Mouse (Mus musculus): ENCODE data around the gene Fam124b. TPM values are rescaled to one million over a fixed set of nuclear protein-coding genes. Genes with fewer than 3 reads are reported as not detected.

Gene Fam124b
- under 1 TPM; 0.56 to 0.59 TPM for total RNA-seq (2021)
- long read RNA-seq = 0 reads

DNA sequence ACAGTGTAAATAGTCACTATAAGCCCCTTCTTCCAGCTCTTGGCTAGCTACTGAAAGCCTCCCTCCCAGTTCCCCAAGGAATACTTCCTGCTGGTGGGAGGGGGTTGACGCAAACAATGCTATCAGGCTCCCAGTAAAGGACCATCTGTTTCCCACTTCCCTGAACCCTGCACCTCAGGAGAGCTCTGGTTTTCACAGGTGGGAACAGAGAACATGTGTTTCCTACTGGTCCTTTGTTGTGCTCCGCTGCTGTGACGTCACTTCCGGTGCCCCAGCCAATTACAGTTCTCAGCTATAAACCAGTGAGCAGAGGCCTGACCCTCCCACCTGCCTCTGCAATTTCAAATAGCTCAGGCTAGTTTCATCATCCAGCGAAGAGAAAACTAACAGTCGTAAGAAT lies at the start of gene Fam124b:
TSS of gene Fam124b (minus strand) at position 206 of the 400 bp plus-strand sequence.
- DNase-seq (ENCODE audit: low spot score in 2 of 2) = no peak

DNA sequence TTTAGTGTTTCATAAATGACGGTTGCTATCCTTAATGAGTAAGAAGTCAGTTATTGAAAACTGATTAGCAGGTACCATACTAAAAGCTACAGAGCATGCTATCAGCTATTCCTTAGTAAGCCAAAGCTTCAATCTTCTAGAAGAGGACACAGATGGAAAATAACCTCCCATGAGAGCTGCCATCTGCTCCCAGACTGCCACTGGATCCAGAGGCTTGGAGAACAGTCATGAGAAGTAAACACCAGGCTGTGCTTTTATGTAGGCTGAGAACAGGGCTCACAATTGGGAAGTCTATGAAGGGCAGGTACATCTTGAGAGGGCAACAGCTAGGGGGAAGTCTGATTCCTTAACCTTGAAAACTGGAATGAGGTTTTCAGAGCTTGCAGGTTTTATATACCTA lies 42.2 kb upstream of the Fam124b start:
- DNase-seq (ENCODE audit: low spot score in 2 of 2) = peak; percentile 15 to 39

DNA sequence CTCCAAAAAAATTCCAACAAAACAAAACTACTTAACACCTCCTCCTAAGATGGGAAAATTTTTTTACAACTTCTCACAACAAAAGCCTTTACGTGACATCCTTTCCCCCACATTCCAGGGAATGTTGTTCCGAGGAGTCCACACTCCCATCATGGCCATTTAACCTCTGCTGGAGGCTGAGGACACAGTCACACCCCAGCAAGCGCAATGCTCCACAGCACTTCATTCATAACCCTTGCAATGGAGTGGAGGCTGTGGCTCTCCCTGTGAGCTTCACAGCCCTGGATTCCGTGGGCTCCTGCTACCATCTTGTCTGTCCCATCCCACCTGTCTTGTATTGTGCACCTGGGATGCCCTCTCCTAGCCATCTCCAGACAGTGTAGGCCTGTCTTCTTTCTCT lies 40.4 kb upstream of the Fam124b start:
- DNase-seq (ENCODE audit: low spot score in 2 of 2) = no peak

DNA sequence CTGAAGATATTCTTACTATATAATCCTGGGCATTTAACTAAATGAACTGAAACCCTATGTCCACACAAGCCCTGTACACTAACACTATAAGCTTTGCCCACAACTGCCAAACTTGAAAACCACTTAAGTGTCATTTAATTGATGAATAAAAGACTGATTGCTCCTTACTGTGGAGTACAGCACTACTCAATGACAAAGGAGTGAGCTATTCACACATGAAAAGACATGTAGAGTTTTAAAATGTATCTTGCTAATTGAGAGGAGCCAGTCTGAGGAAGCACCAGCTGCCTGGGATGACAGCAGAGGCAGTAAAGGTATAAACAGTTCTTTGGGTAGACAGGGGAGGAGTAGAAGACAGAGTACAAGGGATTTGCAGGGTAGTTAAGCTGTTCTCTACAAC lies 35.0 kb upstream of the Fam124b start:
- DNase-seq (ENCODE audit: low spot score in 2 of 2) = no peak

DNA sequence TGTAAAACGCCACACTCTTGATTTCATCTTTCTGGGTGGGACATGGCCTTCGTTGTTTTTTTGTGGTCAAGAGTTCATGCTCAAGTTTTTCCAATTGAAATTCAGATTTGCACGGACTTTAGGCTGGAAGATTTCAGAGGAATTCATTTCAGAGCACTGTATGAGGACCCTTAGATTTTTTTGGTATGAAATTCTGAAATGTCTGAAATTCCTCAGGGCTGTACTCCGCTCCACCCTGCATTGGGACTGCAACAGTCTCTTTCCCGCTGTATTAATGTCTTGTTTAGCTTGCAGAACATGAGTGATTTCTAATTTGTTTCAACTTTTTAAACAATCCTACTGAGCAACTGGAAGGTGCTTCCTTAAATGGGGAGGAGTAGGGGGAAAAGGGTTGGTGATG lies 32.0 kb upstream of the Fam124b start:
- no peak for DNase-seq (ENCODE audit: low spot score in 2 of 2)

DNA sequence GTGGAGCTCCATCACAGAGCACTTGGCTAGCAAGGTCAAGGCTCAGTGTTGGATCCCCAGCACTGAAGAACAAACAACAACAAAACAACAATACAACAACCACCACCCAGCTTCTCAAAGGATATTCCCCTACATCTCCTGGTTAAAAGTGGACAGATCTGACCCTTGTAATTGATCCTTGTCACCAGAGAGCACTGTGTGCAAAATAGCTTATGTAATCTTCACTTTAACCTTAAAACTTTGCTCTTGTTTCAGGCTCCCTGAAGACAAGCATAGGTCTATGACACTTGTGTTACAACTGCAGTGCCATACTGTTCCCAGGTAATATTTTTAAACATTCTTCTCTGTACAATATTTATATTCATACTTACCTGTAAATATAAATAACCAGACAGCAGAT lies 28.9 kb upstream of the Fam124b start:
- no peak for DNase-seq (ENCODE audit: low spot score in 2 of 2)

DNA sequence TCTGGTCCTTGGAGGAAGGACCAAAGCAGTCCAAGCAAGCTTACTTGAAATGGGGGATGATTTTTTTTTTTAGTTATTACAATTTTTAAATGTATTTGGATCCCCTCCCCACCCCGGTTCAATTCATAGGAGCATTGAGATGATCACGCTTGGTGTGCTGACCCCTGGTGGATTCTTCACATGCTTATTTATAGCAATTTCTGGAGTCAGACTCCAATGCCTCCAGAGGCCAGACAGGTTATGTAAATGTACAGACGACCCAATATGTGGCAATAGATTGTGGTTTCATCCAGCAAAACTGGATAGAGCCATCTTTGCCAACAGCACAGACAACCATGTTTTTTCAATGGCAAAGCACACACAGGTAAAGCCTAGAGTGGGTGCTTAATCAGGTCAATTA lies 25.9 kb upstream of the Fam124b start:
- no peak for DNase-seq (ENCODE audit: low spot score in 2 of 2)

DNA sequence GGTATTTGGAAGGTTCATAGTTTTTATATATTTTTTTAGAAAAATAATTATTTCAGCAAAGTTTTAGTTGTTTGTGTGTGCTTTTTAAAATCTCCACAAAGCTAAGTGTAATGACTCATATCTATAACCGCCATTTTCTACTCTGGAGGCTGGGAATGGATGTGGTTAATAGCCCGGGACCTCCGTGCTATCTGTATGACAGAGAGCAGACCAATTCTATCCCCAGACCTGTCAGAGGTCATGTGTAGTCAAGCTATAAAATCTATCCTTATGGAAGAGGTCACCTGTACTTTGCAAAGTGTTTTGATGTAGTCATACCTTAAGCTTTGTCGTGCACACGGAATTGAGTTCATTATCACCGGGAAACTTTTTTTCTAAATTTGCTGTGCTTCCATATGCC lies 23.3 kb upstream of the Fam124b start:
- no peak for DNase-seq (ENCODE audit: low spot score in 2 of 2)

DNA sequence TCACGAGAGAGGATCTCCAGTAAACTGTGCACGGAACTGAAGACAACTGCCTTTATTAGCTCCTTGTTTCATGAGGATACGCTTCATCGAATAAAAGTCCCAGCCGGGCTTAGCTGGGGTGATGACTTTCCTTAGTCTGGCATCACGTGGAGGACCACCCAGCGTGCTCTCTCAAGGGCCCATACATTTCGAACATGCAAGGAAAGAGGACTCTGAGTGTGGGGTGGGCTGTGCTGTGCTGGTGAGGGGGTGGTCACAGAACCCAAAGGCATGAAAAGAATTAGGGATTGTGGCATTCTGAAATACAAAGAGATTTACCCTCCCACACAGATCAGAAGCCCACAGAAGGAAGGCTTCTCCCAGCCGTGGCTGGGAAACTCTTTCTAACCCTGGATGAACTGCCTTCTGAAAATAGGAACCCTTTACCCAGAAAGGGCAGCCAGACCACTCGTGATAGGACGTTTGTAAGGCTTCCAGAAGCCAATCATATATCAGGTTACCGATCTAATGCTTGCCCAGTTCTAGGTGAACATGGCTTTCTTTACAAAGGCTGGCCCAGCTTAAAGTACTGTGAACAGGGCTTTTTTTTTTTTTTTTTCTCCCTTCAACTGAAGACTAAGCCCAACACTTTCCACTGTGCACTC lies 21.9 kb upstream of the Fam124b start:
- DNase-seq (ENCODE audit: low spot score in 2 of 2) = no peak

DNA sequence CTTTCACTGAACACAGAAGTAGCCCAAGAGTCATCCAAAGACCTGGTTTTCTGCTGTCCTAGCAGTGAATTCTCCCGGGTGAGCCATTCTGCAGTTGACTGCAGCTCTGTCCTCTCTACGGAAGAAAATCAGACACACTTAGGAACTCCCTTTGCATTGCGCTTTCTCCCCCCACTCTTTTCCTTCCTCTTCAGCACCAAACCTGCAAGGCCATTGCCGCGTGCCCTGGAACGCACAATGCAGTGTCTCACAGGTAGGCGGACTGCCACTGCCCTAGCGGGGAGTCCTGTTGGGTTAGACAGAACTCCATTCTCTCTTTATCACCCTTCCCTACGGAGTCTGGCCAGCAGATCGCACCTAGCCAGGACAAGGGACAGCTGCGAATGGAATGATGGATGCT lies 21.2 kb upstream of the Fam124b start:
- no peak for DNase-seq (ENCODE audit: low spot score in 2 of 2)

DNA sequence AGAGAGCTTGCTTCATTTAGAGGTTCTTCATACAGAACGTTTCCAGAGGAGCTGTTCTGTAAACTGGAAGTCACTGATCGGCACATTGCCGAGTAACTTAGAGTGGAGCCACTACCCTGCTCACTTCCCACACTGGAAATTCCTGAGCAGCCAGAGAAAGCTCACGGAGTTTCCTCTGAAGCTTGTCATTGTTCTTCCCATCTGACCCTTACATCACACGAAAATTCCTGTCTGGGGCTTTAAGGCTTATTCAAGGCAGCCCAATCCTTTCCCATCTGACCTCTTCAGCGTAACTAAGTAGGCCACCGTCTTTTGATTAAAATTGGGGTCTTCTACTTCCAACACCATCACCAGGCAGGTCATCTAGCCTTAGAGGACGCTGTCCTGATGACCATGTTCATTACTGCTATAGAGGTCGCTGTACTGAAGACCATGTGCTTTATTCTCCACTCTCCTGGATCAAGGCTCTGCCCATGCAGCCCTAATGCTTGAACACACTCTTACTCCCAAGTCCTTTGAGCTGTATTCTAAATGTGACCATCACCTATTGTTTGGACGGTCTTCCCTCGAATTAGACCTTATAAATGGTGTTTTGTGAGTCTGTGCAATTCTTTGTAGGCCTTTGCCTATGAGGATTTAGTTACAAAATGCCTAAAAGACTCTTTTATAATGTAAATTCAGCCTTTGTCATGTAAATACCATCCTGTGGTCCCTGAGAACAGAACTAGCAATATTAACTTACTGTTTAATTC lies 18.9 kb upstream of the Fam124b start:
- DNase-seq (ENCODE audit: low spot score in 2 of 2) = no peak

DNA sequence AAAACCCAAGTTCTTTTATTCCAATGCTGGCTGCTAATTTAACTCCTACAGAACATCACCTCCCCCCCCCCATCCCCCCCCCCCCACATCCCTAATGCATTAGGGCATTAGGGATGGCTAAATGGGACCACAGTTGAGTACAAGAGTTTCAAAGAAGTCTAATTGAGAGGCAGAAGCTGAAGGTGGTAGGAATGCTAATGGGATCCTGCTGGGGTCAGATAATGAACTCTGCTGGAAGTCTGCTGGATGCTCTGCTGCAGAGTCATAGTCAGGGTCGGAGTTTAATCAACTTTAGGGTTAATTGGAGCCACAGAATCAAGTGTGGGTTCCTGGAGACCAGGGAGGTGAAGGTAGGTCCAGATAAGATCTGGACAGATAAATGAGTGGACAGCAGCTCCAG lies 17.9 kb upstream of the Fam124b start:
- no peak for DNase-seq (ENCODE audit: low spot score in 2 of 2)

DNA sequence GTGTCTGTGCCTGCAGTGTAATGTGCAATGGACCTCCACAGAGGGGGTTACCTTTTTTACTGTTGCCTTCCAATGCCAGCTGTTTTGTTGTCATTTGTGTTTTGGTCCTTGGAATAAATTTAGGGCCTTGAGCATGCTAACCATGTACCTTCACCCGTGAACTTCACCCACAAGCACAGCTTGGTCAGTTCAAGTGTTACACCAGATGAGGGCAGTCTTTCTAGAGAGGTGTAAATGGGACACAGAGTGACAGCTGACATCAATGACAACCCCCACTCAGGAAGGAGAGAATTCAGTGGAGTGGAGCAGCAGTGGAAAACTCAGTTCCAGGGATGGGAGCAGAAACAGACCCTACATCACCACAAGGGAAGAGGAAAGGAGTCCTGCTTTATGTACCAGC lies 12.3 kb upstream of the Fam124b start:
- DNase-seq (ENCODE audit: low spot score in 2 of 2) = no peak

DNA sequence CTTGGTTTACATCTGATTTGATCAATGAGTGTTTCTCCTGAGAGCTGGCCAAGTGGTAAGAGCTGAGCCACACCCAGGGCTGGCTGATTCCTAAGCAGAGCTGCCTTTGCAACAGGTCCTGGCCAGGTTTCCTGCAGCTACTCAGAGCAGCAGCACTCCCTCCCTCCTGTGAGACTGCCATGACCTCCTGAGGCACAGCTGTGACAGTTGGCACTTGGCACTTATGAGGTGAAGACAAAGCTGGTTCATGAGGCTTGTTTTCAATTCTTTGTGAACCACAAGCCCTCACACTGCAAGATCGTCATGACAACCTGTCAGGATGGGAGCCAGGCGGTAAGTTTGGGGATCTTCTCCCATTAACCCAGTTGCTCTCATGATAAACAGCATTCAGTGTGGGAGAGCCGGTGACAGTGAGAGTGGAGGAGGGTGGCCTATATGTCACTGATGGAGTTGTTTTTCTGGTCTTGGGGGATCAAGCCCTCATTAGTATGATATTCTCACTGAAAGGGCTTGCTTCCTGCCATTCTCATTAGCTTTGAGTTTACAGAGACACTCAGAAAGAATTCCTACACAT lies 6.7 kb upstream of the Fam124b start:
- peak in 1 of 2 experiments; percentile 23 for DNase-seq (ENCODE audit: low spot score in 2 of 2)

DNA sequence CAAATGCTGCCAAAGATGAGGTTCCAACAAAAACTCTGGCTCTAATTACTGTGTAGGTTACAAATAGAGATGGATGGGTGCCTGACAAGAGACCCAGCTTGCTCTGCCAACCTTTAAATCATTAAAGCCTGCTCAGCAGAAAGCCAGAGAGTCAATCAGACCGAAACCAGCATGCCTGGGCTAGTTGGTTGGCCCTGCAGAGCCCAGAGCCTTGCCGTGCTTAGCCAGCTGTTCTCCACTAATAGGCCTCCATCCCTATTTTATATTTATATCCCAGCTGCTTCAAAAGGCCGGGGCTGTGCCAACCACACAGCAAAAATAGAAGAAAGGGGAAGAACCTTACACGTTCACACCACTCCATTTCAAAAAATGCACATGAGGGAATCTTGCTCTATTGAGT lies 2.9 kb upstream of the Fam124b start:
- peak in 1 of 2 experiments; percentile 30 for DNase-seq (ENCODE audit: low spot score in 2 of 2)

DNA sequence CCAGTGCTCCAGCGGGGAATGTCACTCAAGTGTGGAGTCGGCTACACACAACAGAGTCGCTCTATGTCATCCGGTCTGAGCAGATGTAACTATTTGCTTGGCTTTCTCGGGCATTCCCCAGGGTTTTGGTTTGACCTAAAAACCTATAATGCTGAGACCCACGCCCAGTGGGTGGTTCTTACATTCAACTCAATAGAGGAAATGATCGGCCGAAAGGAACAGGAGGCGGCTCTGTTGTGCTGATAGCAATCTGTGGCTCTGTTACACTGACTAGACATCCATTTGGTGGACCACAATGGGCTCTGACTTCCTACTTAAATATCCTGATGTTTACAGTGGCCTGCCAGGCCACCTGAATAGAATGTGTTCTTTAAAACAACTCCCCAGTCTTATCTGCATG lies 4.4 kb downstream of the Fam124b start:
- no peak for DNase-seq (ENCODE audit: low spot score in 2 of 2)

DNA sequence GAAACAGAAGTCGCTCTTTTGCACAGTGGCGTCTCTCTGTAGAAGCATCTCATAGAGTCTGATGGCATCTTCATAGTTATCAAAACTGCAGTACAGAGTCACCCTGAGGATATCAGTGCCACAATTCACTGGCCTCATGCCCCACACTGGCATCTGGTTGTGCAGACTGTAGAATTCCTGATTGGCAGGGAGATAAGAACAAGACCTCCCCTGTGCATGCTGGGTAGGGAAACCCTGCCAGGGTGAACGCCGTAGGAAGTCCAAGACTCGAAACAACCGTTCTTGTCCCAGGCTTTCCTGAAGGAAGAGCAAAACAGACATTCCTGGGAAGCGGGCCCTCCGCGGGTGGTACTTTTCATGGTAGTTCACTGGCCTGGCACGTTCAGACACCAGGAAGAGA lies 5.1 kb downstream of the Fam124b start:
- peak; percentile 7 to 49 for DNase-seq (ENCODE audit: low spot score in 2 of 2)

DNA sequence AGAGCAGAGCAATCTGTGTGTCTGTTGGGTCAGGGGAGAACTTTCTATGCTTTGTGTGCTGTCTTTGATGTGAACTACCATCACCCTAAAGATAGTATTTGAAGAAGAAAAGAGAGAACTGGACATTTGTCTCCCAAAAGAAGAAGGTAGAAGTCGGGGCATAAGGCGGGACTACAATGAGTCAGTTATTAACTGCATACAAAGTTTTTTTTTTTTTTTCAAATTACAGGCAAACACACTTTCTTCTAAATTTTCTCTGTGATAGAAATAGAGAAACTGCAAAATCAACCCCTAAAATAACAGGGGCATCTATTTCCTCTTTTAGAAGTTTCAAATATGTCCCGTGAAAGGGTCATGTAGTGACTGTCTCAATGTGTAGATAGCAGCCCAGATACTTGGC lies 16.0 kb downstream of the Fam124b start:
- DNase-seq (ENCODE audit: low spot score in 2 of 2) = no peak

DNA sequence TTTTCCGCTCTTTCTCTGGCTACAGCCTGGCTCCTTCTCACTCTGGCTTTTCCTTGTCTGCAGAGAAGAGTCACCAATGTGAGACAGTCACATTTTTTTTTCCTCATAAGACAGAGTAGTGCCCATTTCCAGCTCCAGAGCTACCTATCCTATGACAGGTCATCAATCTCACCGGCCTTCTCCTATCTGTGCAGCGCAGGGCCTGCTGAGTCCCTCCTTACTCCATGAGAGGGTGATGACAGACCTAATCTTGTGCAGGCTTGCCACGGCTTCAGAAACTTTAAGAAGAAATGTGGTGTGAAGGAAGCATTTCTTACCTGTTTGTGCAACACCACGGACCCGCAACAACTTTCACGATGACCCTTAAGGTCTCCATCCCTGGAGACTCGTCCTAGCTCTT lies 25.4 kb downstream of the Fam124b start:
- no peak for DNase-seq (ENCODE audit: low spot score in 2 of 2)

DNA sequence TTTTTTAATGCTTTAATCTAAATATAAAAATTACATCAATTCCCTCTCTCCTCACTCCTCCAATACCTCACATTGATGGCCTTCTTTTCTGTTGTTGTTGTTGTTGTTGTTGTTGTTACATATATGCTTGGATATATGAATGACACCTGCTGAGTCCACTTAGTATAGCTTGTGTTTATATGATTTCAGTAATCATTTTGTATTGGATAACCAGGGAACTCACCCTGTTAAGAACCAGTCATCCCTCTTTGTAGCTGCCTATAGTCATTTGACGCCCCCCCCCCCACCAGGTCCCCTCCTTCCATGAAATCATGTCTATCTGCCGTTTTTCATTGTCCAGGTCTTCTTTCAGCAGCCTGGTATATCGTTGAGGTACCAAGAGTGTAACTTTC lies 36.9 kb downstream of the Fam124b start:
- DNase-seq (ENCODE audit: low spot score in 2 of 2) = no peak

DNA sequence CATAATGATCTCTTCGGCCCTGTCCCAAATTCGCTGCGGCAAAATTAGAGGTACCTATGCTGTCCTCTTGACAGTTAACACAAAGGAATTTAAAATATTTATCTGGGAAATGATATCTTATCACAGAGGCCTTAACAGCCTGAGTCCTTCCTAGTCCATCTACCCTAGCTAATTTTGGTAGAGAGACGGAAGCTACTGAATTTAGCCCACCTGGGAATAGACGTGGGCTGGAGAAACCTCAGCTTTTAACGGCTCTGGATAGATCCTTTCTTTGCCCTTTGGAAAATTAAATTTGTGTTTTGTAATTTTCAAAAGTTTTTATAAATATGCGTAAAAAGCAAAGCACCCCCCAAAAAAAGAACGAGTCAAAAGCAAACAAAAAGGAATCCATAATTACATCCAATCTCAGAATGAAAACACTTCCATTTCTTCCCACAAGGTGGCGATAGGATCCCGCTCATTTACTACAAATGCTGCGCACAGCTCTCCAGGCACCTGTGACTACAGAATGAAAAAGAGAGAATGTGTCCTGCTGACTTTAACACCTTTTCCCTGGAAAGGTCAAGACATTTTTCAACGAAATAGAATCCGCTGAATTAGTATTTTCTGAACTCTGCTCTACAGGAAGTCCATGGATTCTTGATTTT lies 37.4 kb downstream of the Fam124b start:
- DNase-seq (ENCODE audit: low spot score in 2 of 2) = peak; percentile 39 to 84

DNA sequence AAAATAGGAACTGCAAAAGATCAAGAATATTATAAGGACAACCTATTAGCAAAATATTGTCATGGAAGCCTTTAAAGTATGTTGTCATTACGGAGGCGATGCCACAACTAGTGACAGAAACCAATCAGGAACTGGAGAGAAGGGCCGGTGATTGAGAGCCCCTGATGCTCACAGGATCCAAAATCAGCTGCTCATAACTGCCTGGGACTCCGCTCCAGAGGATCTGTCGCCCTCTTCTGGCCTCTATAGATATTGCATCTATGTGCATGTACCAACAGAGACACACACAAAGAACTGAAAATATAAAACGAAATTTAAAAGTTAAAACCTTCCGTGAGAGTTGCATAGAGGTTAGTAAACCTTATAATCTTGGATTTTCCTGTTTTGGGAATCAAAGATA lies 38.1 kb downstream of the Fam124b start:
- DNase-seq (ENCODE audit: low spot score in 2 of 2) = peak in 1 of 2 experiments; percentile 17
